Mouse (Mus musculus) neural tube, embryonic 10.5 days (tissue): ENCODE measurements around the gene Pipox.

Experiments used
- DNase-seq: peaks from one replicate; pipeline ENCODE4 v3.0.0-alpha.2; 2017; ENCODE audit warnings: low spot score; ENCODE audit errors: extremely low spot score

Gene Pipox

DNA sequence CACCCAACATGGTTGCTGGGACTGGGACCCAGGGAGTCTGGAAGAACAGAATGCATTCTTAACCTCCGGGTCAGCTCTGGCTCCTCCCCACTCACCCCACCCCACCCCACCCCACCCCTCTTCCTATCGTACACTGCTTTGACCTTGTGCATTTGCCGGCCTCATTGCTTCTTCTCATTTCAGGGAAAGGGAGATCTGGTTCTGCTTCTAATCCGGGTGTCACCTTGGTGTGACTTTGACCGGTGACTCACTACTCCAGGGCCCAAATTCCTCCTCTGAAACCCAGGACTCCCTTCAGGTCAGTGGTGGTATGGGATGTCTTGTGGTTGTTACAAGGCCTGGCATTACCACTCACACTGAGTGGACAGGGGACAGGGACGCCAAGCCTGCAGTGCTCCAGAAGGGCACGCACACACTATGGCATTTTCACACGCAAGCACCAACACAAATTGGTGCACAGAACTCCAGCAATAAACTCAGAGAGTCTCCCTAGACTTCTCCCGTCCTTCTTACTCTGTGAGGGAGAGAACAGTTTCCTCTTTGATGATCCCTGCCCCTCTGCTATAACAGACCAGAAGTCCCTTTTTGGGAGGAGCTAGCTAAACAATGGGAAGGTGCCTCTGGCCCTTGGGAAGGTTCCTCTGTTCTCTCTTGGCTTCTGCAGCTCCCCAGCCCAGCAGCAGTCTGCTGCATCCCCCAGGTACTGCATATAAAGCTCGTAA, 9.2 kb downstream of the Pipox start:
- DNase-seq: peak; percentile 27

DNA sequence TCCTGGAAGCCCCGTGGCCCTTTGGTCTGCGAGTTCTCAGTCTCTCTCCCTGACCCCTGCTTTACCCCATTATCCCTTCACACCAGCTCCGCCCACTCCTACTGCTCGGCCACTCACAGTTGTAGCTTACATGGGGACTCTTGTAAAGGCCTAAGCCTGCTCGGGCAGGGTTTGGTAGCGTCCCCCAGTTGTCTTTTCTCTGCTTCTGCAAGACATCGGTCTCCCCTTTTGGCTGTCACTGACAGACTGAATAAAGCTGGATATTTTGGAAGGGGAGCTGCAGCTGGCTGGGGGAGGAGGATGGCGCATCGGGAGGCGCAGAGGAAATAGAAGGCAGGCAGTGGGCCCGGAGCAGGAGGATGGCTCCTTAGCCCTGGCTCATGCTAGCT, 17.1 kb downstream of the Pipox start:
- no peak for DNase-seq

DNA sequence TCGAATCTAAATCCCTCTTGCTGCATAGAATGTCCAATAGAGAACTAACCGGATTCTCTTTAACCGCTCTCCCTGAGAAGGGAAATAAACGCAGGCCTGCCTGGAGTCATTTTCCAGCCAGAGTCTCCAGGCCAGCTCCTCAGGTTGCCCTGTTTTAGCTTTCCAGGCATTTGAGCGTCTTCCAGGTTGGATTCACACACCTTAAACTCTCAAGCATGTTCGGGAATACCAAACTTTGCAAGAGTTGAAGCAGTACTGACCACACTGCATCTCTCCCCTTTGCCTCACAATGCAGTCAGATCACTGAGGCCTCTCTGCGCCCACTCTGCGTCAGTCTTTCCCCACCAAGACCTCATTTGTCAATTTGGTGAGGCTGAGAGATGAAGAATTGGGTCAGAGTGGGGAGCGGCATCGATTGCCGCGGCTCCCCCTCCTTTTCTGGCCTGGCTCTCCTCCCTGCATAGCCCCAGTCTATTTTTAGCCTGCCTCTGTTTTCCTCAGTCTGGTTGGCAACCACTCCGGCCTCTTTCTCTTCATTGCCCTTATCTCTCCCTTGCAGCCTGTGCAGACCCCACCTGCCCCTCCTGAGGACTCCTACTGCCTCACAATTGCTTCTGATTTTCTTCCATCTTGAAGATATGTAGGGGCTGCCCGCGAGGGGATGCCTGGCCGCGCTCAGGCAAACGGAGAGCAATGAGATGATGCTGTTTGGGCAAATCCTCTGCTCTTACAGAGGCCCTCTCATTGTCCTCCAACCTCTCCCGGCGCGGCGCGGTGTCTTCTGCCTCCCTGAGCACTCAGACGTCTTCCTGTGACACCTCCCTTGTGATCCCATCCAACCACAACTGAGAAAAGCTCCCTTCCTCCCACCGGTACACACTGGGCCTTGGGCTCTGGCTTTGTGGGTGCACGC, 17.8 kb downstream of the Pipox start:
- DNase-seq: no peak

DNA sequence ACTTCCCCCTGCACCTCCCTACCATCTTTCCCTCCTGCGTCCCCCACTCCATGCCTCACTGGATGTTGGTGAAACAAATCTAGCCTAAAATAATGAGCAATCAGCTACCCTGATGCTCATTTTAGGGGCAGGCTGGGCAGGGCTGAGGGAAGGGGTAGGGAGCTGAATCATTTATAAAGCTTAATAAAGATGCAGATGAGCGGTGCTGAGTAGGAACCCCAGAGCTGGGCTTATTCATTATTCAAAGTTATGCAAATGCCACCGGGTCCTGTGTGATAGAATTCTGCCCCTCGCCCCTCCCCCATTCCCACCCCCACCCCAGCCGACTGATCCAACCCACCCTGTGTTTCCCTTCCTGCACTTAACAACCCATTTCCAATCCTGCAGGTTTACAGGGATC, 18.6 kb downstream of the Pipox start:
- no peak for DNase-seq

- no peak for DNase-seq
Measured at GRCm38 (mm10) chr11:77874685-77875231, 19.1 kb downstream of the Pipox start.

DNA sequence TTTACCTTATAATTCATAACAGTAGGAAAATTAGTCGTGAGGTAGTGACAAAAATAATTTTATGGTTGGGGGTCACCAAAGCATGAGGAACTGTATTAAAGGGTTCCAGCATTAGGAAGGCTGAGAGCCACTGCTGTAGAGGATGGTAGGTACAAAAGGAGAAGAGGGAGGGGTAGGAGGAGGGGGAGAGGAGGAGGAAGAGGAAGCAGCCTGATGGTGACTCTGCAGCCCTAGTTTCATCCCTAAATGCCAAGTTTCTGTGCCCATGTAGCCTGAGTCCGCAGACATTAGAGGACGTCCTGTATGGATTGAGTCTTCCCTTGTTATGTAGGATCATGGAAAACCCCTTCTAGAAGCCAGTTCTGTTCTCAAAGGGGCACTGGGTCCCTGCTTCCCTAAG, 20.8 kb downstream of the Pipox start:
- no peak for DNase-seq

- no peak for DNase-seq
Measured at GRCm38 (mm10) chr11:77872685-77873084, 21.2 kb downstream of the Pipox start.

- no peak for DNase-seq
Measured at GRCm38 (mm10) chr11:77872236-77872635, 21.7 kb downstream of the Pipox start.

- no peak for DNase-seq
Measured at GRCm38 (mm10) chr11:77871436-77871835, 22.5 kb downstream of the Pipox start.

DNA sequence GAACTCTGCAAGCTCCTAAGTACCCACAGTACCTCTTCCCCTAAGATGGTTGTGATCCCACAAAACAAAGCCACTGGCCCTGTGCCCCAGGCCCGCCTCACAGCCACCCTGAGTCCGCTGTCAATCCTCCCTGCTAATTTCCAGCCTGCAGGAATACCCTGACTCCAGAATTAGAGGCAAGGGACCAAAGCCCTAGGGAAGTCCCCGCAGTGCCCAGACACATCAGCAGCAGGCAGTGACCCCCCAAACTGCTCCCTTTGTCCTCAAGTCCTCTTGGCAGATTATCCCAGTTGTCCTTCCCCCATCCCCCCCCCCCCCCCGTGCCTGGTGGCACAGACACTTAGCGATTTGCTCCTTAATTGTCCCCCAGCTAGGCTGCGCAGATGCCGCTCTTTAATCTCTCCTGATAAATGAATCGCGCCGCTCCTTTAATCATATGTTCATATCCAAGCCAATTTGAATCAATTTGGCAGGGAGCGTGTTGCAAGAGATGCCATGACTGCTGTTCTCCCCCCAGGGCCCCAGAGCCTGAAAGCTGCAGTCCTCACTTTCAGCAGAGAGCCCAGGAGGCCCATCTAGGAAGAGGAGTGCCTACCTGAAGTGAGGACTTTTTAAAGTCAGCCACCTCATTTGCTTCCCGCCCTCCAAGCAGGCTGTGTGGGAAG, 26.3 kb downstream of the Pipox start:
- no peak for DNase-seq

GRCm38 (mm10) chr11:77864771-77865170, 29.1 kb downstream of the Pipox start:
- DNase-seq: no peak

GRCm38 (mm10) chr11:77862887-77863286, 31.0 kb downstream of the Pipox start:
- no peak for DNase-seq

GRCm38 (mm10) chr11:77860947-77861346, 32.9 kb downstream of the Pipox start:
- no peak for DNase-seq

- DNase-seq: no peak
Measured at GRCm38 (mm10) chr11:77858589-77858988, 35.3 kb downstream of the Pipox start.

- DNase-seq: no peak
Measured at GRCm38 (mm10) chr11:77857089-77857488, 36.8 kb downstream of the Pipox start.

DNA sequence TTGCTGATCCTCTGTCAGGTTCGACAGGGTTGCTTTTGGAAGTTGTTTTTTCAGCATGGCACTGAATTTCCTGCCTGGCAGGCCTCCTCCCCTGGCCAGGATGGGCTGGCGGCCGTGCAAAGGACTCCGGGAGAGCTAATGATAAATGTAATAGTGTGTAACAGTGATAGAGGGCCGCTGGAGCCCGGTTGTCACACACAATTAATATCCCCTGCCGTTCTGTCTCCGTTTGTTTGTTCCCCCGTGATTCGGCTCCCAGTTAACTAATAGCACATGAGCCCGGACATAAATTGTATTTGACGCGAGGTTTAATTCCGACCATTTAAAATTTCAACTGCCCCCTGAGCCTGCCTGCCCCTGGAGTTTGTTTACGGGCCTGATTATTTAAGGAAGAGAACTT, 38.5 kb downstream of the Pipox start:
- no peak for DNase-seq

GRCm38 (mm10) chr11:77854641-77855040, 39.3 kb downstream of the Pipox start:
- no peak for DNase-seq

- DNase-seq: no peak
Measured at GRCm38 (mm10) chr11:77852941-77853668, 40.8 kb downstream of the Pipox start.

DNA sequence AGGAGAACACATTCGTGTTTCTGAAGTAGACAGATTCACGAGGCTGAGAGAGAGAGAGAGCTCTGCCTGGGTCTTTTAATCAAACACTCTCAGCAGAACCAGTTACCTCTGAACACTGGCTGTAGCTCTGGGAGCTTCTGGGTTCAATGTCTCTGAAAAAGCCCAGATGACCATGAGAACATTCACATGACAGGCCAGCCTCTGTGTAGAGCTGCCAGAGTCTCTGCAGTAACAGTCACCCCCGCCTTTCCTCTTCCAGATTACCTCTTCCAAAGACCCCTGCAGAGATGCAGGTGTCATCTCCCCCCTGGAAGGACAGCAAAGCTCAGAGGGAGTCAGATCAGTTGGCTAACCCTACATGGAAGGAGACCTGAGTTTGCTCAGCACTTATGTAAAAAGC, 41.7 kb downstream of the Pipox start:
- DNase-seq: no peak

DNA sequence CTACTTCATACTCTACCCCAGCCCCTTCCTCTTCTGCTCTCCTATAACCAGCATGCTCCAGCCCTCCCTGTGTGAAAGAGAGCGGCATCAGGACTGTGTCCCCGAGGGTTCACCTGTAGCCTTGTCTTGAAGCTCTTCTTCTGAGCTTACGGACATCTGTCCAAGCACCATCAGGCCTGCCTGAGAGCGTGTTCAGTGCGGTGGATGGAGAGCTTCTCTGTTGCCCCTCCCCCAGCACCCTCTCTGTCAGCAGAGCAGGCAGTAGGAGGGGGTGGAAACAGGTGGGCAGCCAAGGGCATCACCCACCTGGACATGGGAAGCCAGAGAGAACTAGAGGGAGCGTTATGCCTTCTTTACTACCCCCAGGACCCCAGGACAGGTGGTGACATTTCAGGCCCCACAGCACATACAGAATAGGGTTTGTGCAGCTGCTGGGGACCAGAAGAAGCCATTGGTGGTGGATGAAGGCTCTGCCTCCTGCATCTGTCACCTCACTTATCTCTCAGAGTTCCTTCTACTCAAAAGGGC, 42.3 kb downstream of the Pipox start:
- DNase-seq: no peak
